18 mouse cellular contexts compared by ENCODE assay signal in genomic region chr17:24440377-24440776, GRCm38 (mm10).
"Had no signal": no experiment of that assay in that cellular context is flagged by ENCODE, and none has a peak within 500 bp of the region (broad histone marks: within the 10 kb centered on the region; RNA-seq: fewer than 3 reads in every experiment).

No protein-coding gene starts in this region.

- H3K4me3 ChIP-seq: layer of hippocampus, adult 2 months; liver, embryonic 13.5 days; midbrain, embryonic 12.5 days; midbrain, embryonic 15.5 days; neural tube, embryonic 12.5 days; neural tube, embryonic 15.5 days had no signal

- H3K4me2 ChIP-seq: liver, embryonic 13.5 days; midbrain, embryonic 12.5 days; midbrain, embryonic 15.5 days; neural tube, embryonic 12.5 days; neural tube, embryonic 15.5 days had no signal

- H3K9ac ChIP-seq: liver, embryonic 13.5 days; midbrain, embryonic 12.5 days; midbrain, embryonic 15.5 days; neural tube, embryonic 12.5 days; neural tube, embryonic 15.5 days had no signal

- H3K4me1 ChIP-seq: liver, embryonic 13.5 days; midbrain, embryonic 12.5 days; midbrain, embryonic 15.5 days; neural tube, embryonic 12.5 days; neural tube, embryonic 15.5 days had no signal

- ATAC-seq: midbrain, embryonic 15.5 days had no signal

- DNase-seq: kidney, adult 2 months; kidney, postnatal 25 days; layer of hippocampus, adult 9-11 months; liver, embryonic 13.5 days; lung, adult 2 months; lung, postnatal 14 days; right cerebral cortex, adult 18-20 months; right cerebral cortex, postnatal 14 days; right cerebral cortex, postnatal 4 days; thymus, adult 18-20 months; thymus, postnatal 36 days had no signal

- H3K27me3 ChIP-seq: liver, embryonic 13.5 days; midbrain, embryonic 12.5 days; midbrain, embryonic 15.5 days; neural tube, embryonic 12.5 days; neural tube, embryonic 15.5 days had no signal

- H3K27ac ChIP-seq: kidney, postnatal 0 days; layer of hippocampus, adult 2 months; liver, embryonic 13.5 days; macrophage; midbrain, embryonic 12.5 days; midbrain, embryonic 15.5 days; neural tube, embryonic 12.5 days; neural tube, embryonic 15.5 days had no signal

- H3K9me3 ChIP-seq: liver, embryonic 13.5 days; midbrain, embryonic 12.5 days; midbrain, embryonic 15.5 days; neural tube, embryonic 12.5 days; neural tube, embryonic 15.5 days had no signal
